Mouse (Mus musculus): ENCODE data around the gene Slc7a14.

Gene Slc7a14

GRCm38 (mm10) chr3:31212205-31213038, 97.8 kb downstream of the Slc7a14 start:
- no peak for DNase-seq (ENCODE audit: extremely low read depth, insufficient read length, low spot score)

- DNase-seq (ENCODE audit: extremely low read depth, insufficient read length, low spot score) = no peak
Observed at GRCm38 (mm10) chr3:31209001-31209400, 101.2 kb downstream of the Slc7a14 start.

GRCm38 (mm10) chr3:31208458-31208994, 101.7 kb downstream of the Slc7a14 start:
- DNase-seq (ENCODE audit: extremely low read depth, insufficient read length, low spot score) = no peak

GRCm38 (mm10) chr3:31208046-31208445, 102.1 kb downstream of the Slc7a14 start:
- peak; percentile 40 for DNase-seq (ENCODE audit: extremely low read depth, insufficient read length, low spot score)

GRCm38 (mm10) chr3:31205167-31205566, 105.0 kb downstream of the Slc7a14 start:
- DNase-seq (ENCODE audit: extremely low read depth, insufficient read length, low spot score) = no peak

- DNase-seq (ENCODE audit: extremely low read depth, insufficient read length, low spot score) = no peak
Observed at GRCm38 (mm10) chr3:31203947-31204346, 106.2 kb downstream of the Slc7a14 start.

- DNase-seq (ENCODE audit: extremely low read depth, insufficient read length, low spot score) = no peak
Observed at GRCm38 (mm10) chr3:31199162-31199877, 110.9 kb downstream of the Slc7a14 start.

GRCm38 (mm10) chr3:31191402-31191801, 118.8 kb downstream of the Slc7a14 start:
- no peak for DNase-seq (ENCODE audit: extremely low read depth, insufficient read length, low spot score)

- DNase-seq (ENCODE audit: extremely low read depth, insufficient read length, low spot score) = no peak
Observed at GRCm38 (mm10) chr3:31190342-31190741, 119.8 kb downstream of the Slc7a14 start.

GRCm38 (mm10) chr3:31166365-31166871, 143.8 kb downstream of the Slc7a14 start:
- DNase-seq (ENCODE audit: extremely low read depth, insufficient read length, low spot score) = no peak

- no peak for DNase-seq (ENCODE audit: extremely low read depth, insufficient read length, low spot score)
Observed at GRCm38 (mm10) chr3:31165803-31166202, 144.4 kb downstream of the Slc7a14 start.

GRCm38 (mm10) chr3:31162860-31163259, 147.3 kb downstream of the Slc7a14 start:
- no peak for DNase-seq (ENCODE audit: extremely low read depth, insufficient read length, low spot score)

- no peak for DNase-seq (ENCODE audit: extremely low read depth, insufficient read length, low spot score)
Observed at GRCm38 (mm10) chr3:31161336-31161735, 148.8 kb downstream of the Slc7a14 start.

GRCm38 (mm10) chr3:31160046-31160445, 150.1 kb downstream of the Slc7a14 start:
- no peak for DNase-seq (ENCODE audit: extremely low read depth, insufficient read length, low spot score)

GRCm38 (mm10) chr3:31157776-31158175, 152.4 kb downstream of the Slc7a14 start:
- DNase-seq (ENCODE audit: extremely low read depth, insufficient read length, low spot score) = no peak

GRCm38 (mm10) chr3:31156126-31156525, 154.1 kb downstream of the Slc7a14 start:
- no peak for DNase-seq (ENCODE audit: extremely low read depth, insufficient read length, low spot score)

All from 3134 (cell line).